Mouse (Mus musculus) midbrain, embryonic 12.5 days (tissue): ENCODE measurements around the gene Ddx19b. TPM values are rescaled to one million over a fixed set of nuclear protein-coding genes. Genes with fewer than 3 reads are reported as not detected.
"Not testable (repeated sequence)": the region's sequence is repeated elsewhere in the genome, so short reads cannot be mapped to it uniquely, and the experiment has no call there.

Experiments used
- ATAC-seq: fragments of 200-750 bp; cut with Nextera tagmentation; 2 replicates; pipeline ENCODE4 v1.8.0; 2017; ENCODE audit warnings: low read depth, moderate TSS enrichment, moderate library complexity; ENCODE audit not compliant: low FRiP score
- H3K27ac ChIP-seq: fragments of 300-500 bp; sonication (generic); replicated peaks from 2 replicates; pipeline ENCODE4 v1.5.1; 2016; ENCODE audit warnings: mild to moderate bottlenecking
- H3K27me3 ChIP-seq: fragments of 300-500 bp; sonication (generic); 2 replicates; pipeline ENCODE4 v1.6.1; 2016; ENCODE audit warnings: mild to moderate bottlenecking
- H3K36me3 ChIP-seq: fragments of 300-500 bp; sonication (generic); 2 replicates; pipeline ENCODE4 v1.6.1; 2016
- H3K4me1 ChIP-seq: fragments of 300-500 bp; sonication (generic); 2 replicates; pipeline ENCODE4 v1.6.1; 2016
- H3K4me2 ChIP-seq: fragments of 300-500 bp; sonication (generic); replicated peaks from 2 replicates; pipeline ENCODE4 v1.6.1; 2016; ENCODE audit warnings: mild to moderate bottlenecking, moderate library complexity
- H3K4me3 ChIP-seq: fragments of 300-500 bp; sonication (generic); 2 replicates; pipeline ENCODE4 v1.5.1; 2016; ENCODE audit warnings: mild to moderate bottlenecking
- H3K9ac ChIP-seq: fragments of 300-500 bp; sonication (generic); replicated peaks from 2 replicates; pipeline ENCODE4 v1.6.1; 2016; ENCODE audit warnings: mild to moderate bottlenecking, moderate library complexity
- H3K9me3 ChIP-seq: fragments of 300-500 bp; sonication (generic); 2 replicates; pipeline ENCODE4 v1.6.1; 2016; ENCODE audit warnings: mild to moderate bottlenecking
- WGBS: fragments of 180-500 bp; shearing (Covaris S2); methylation state at CpG from one replicate; pipeline ENCODE4 v1.1.7; 2016; 5-methylcytosine and 5-hydroxymethylcytosine counted together
- polyA plus RNA-seq: library from polyadenylated mRNA; unstranded; fragments of >200 nt; fragmentation: Nextera tagmentation; extraction: Ambion mirVana; gene quantifications from 2 replicates; pipeline ENCODE4 v1.2.1, GENCODE M21; 2016

Gene Ddx19b
- polyA plus RNA-seq, 1 experiment from 2014 or later, result 11.3 TPM

- Histone ChIP-seq H3K27me3 (no peaks in the 10 kb centered on the region), H3K4me3 (no peak overlapping the region), H3K36me3 (peaks cover 88% of the 10 kb centered on the region), H3K9me3 (no peaks in the 10 kb centered on the region), H3K4me1 (no peaks in the 10 kb centered on the region), H3K27ac (no peak overlapping the region), H3K9ac (no peak overlapping the region), H3K4me2 (no peak overlapping the region)
- ATAC-seq, result no peak
- 94% methylated on average over 8 of the region's 8 CpGs for WGBS
Measured at GRCm38 (mm10) chr8:110987805-110988744, 43.5 kb downstream of the Ddx19b start.

- 79% methylated on average over 2 of the region's 2 CpGs for WGBS
- no peaks in the 10 kb centered on the region for H3K9me3 ChIP-seq
- H3K27me3 ChIP-seq, result no peaks in the 10 kb centered on the region
- no peak overlapping the region for H3K27ac ChIP-seq
- peaks cover 77% of the 10 kb centered on the region for H3K36me3 ChIP-seq
- ATAC-seq, result no peak
- no peak overlapping the region for H3K4me2 ChIP-seq
- no peaks in the 10 kb centered on the region for H3K4me1 ChIP-seq
- no peak overlapping the region for H3K4me3 ChIP-seq
- H3K9ac ChIP-seq, result no peak overlapping the region
Measured at GRCm38 (mm10) chr8:110981304-110981703, 50.2 kb downstream of the Ddx19b start.

- H3K4me1 ChIP-seq, H3K27me3 ChIP-seq, H3K27ac ChIP-seq, H3K9ac ChIP-seq, H3K9me3 ChIP-seq, ATAC-seq, H3K4me3 ChIP-seq, H3K4me2 ChIP-seq: not testable (repeated sequence)
- 81% methylated on average over 2 of the region's 2 CpGs for WGBS
- peaks cover 66% of the 10 kb centered on the region for H3K36me3 ChIP-seq
Measured at GRCm38 (mm10) chr8:110977987-110978386, 53.6 kb downstream of the Ddx19b start.

- H3K27me3 ChIP-seq, H3K4me1 ChIP-seq, ATAC-seq, H3K27ac ChIP-seq, H3K4me2 ChIP-seq, H3K9ac ChIP-seq, H3K9me3 ChIP-seq, H3K4me3 ChIP-seq: not testable (repeated sequence)
- peaks cover 55% of the 10 kb centered on the region for H3K36me3 ChIP-seq
- 99% methylated on average over 8 of the region's 8 CpGs for WGBS
Measured at GRCm38 (mm10) chr8:110976532-110976931, 55.0 kb downstream of the Ddx19b start.

- no peaks in the 10 kb centered on the region for H3K9me3 ChIP-seq
- H3K4me2 ChIP-seq, result peak overlapping the region; percentile 64
- peaks cover 25% of the 10 kb centered on the region for H3K36me3 ChIP-seq
- ATAC-seq, result peak; percentile 97
- peaks cover 10% of the 10 kb centered on the region for H3K4me1 ChIP-seq
- 6% methylated on average over 45 of the region's 45 CpGs for WGBS
- no peaks in the 10 kb centered on the region for H3K27me3 ChIP-seq
- peak overlapping the region; percentile 66 for H3K9ac ChIP-seq
- peak overlapping the region; percentile 51 for H3K4me3 ChIP-seq
- peak overlapping the region; percentile 20; the same call in 1 of the 2 replicates for H3K27ac ChIP-seq
Measured at GRCm38 (mm10) chr8:110969910-110970770, 61.4 kb downstream of the Ddx19b start.

GRCm38 (mm10) chr8:110967326-110967725 lies 64.2 kb downstream of the Ddx19b start:
- H3K9ac ChIP-seq, result no peak overlapping the region
- H3K27me3 ChIP-seq, result no peaks in the 10 kb centered on the region
- no peak overlapping the region for H3K27ac ChIP-seq
- H3K9me3 ChIP-seq, result no peaks in the 10 kb centered on the region
- H3K4me1 ChIP-seq, result peaks cover 10% of the 10 kb centered on the region
- no peak overlapping the region for H3K4me3 ChIP-seq
- ATAC-seq, result no peak
- H3K36me3 ChIP-seq, result peaks cover 18% of the 10 kb centered on the region
- WGBS, result 88% methylated on average over 9 of the region's 9 CpGs
- no peak overlapping the region for H3K4me2 ChIP-seq

GRCm38 (mm10) chr8:110966586-110966985 lies 65.0 kb downstream of the Ddx19b start:
- Histone ChIP-seq H3K27me3 (no peaks in the 10 kb centered on the region), H3K4me2 (no peak overlapping the region), H3K4me1 (peaks cover 10% of the 10 kb centered on the region), H3K9ac (no peak overlapping the region), H3K4me3 (no peak overlapping the region), H3K9me3 (no peaks in the 10 kb centered on the region), H3K36me3 (peaks cover 25% of the 10 kb centered on the region), H3K27ac (no peak overlapping the region)
- ATAC-seq, result no peak
- 91% methylated on average over 8 of the region's 8 CpGs for WGBS

- Histone ChIP-seq H3K27ac (no peak overlapping the region), H3K9me3 (no peaks in the 10 kb centered on the region), H3K27me3 (no peaks in the 10 kb centered on the region), H3K36me3 (peaks cover 26% of the 10 kb centered on the region), H3K4me1 (peaks cover 5% of the 10 kb centered on the region), H3K4me3 (no peak overlapping the region), H3K4me2 (no peak overlapping the region), H3K9ac (no peak overlapping the region)
- ATAC-seq, result no peak
- 71% methylated on average over 7 of the region's 7 CpGs for WGBS
Measured at GRCm38 (mm10) chr8:110965594-110965993, 66.0 kb downstream of the Ddx19b start.

GRCm38 (mm10) chr8:110964666-110965065 lies 66.9 kb downstream of the Ddx19b start:
- Histone ChIP-seq H3K4me2 (no peak overlapping the region), H3K27me3 (no peaks in the 10 kb centered on the region), H3K36me3 (peaks cover 29% of the 10 kb centered on the region), H3K9me3 (no peaks in the 10 kb centered on the region), H3K4me1 (0 out of 2 replicates have a peak, but pooled peaks cover under 1% of the 10 kb centered on the region), H3K27ac (no peak overlapping the region), H3K9ac (no peak overlapping the region), H3K4me3 (no peak overlapping the region)
- WGBS, result 77% methylated on average over 7 of the region's 7 CpGs
- no peak for ATAC-seq

- H3K4me3 ChIP-seq, result no peak overlapping the region
- no peak for ATAC-seq
- 86% methylated on average over 2 of the region's 2 CpGs for WGBS
Measured at GRCm38 (mm10) chr8:110963051-110963450, 68.5 kb downstream of the Ddx19b start.

GRCm38 (mm10) chr8:110959906-110960305 lies 71.6 kb downstream of the Ddx19b start:
- H3K9ac ChIP-seq, result no peak overlapping the region
- no peak for ATAC-seq
- peaks cover 47% of the 10 kb centered on the region for H3K36me3 ChIP-seq
- no peak overlapping the region for H3K4me2 ChIP-seq
- H3K9me3 ChIP-seq, result no peaks in the 10 kb centered on the region
- H3K4me3 ChIP-seq, result no peak overlapping the region
- H3K4me1 ChIP-seq, result no peaks in the 10 kb centered on the region
- WGBS, result 96% methylated on average over 6 of the region's 6 CpGs
- H3K27ac ChIP-seq, result no peak overlapping the region
- H3K27me3 ChIP-seq, result no peaks in the 10 kb centered on the region

More at GRCm38 (mm10) chr8:110963051-110963450, 68.5 kb downstream of the Ddx19b start:
- Histone ChIP-seq H3K9ac (no peak overlapping the region), H3K27me3 (no peaks in the 10 kb centered on the region), H3K27ac (no peak overlapping the region), H3K4me2 (no peak overlapping the region), H3K9me3 (no peaks in the 10 kb centered on the region), H3K4me1 (no peaks in the 10 kb centered on the region), H3K36me3 (peaks cover 44% of the 10 kb centered on the region)
